Mouse (Mus musculus): ENCODE measurements at regions not wholly inside any gene's neighbourhood (a gene's known extent, or its start where the extent isn't known, plus 50 kb on each side); places are given as distances from the start of the nearest gene placed in this dataset.

- no peaks in the 10 kb centered on the region for H3K36me3 ChIP-seq (replicated peaks; ENCODE audit: control insufficient read depth, insufficient read depth)
- H3K27ac ChIP-seq, result no peak overlapping the region
- H3K9me3 ChIP-seq (ENCODE audit: control insufficient read depth, low read length), result no peaks in the 10 kb centered on the region
- no peak overlapping the region for H3K4me2 ChIP-seq (replicated peaks)
- 64% methylated on average over 7 of the region's 7 CpGs for WGBS
- H3K27me3 ChIP-seq (ENCODE audit: control insufficient read depth, insufficient read depth, low read length), result no peaks in the 10 kb centered on the region
- DNase-seq (ENCODE audit: low spot score) (no peak), ATAC-seq (ENCODE audit: low FRiP score) (no peak)
- no peaks in the 10 kb centered on the region for H3K4me1 ChIP-seq (replicated peaks; ENCODE audit: control insufficient read depth, insufficient read depth, low read length)
- H3K4me3 ChIP-seq (replicated peaks; ENCODE audit: low read length), result no peak overlapping the region
- no peak overlapping the region for H3K9ac ChIP-seq
Observed at GRCm38 (mm10) chr1:144307017-144307853, 58.2 kb upstream of the Rgs1 start.

GRCm38 (mm10) chr1:144306284-144306683 lies 57.2 kb upstream of the Rgs1 start:
- no peaks in the 10 kb centered on the region for H3K9me3 ChIP-seq (ENCODE audit: control insufficient read depth, low read length)
- H3K27ac ChIP-seq, result no peak overlapping the region
- DNase-seq (ENCODE audit: low spot score) (no peak), ATAC-seq (ENCODE audit: low FRiP score) (no peak)
- no peaks in the 10 kb centered on the region for H3K4me1 ChIP-seq (replicated peaks; ENCODE audit: control insufficient read depth, insufficient read depth, low read length)
- H3K36me3 ChIP-seq (replicated peaks; ENCODE audit: control insufficient read depth, insufficient read depth), result no peaks in the 10 kb centered on the region
- H3K27me3 ChIP-seq (ENCODE audit: control insufficient read depth, insufficient read depth, low read length), result no peaks in the 10 kb centered on the region
- WGBS, result 62% methylated on average over 2 of the region's 2 CpGs
- H3K4me3 ChIP-seq (replicated peaks; ENCODE audit: low read length), result no peak overlapping the region
- H3K4me2 ChIP-seq (replicated peaks), result no peak overlapping the region
- no peak overlapping the region for H3K9ac ChIP-seq

GRCm38 (mm10) chr1:144300670-144301069 lies 51.6 kb upstream of the Rgs1 start:
- H3K27ac ChIP-seq, result no peak overlapping the region
- no peak overlapping the region for H3K4me3 ChIP-seq (replicated peaks; ENCODE audit: low read length)
- H3K4me2 ChIP-seq (replicated peaks), result no peak overlapping the region
- no peaks in the 10 kb centered on the region for H3K36me3 ChIP-seq (replicated peaks; ENCODE audit: control insufficient read depth, insufficient read depth)
- H3K27me3 ChIP-seq (ENCODE audit: control insufficient read depth, insufficient read depth, low read length), result no peaks in the 10 kb centered on the region
- no peaks in the 10 kb centered on the region for H3K4me1 ChIP-seq (replicated peaks; ENCODE audit: control insufficient read depth, insufficient read depth, low read length)
- no peak for ATAC-seq (ENCODE audit: low FRiP score)
- no peak overlapping the region for H3K9ac ChIP-seq
- WGBS, result 90% methylated on average over 2 of the region's 2 CpGs
- no peaks in the 10 kb centered on the region for H3K9me3 ChIP-seq (ENCODE audit: control insufficient read depth, low read length)
- no peak for DNase-seq (ENCODE audit: low spot score)
